Mouse (Mus musculus) thymus, postnatal 36 days (tissue): ENCODE data around the gene Mpp3.

Experiments used
- DNase-seq, 2 experiments: peaks; one replicate each; pipeline ENCODE4 v3.0.0; 2022; ENCODE audit warnings: mixed read lengths in 2 of 2

Gene Mpp3

GRCm38 (mm10) chr11:102037789-102038188 is 9.5 kb upstream of the Mpp3 start:
- DNase-seq, result no peak

GRCm38 (mm10) chr11:102036336-102036735 is 8.1 kb upstream of the Mpp3 start:
- DNase-seq, result no peak

GRCm38 (mm10) chr11:102035456-102035960 is 7.2 kb upstream of the Mpp3 start:
- no peak for DNase-seq

GRCm38 (mm10) chr11:102034887-102035286 is 6.6 kb upstream of the Mpp3 start:
- DNase-seq, result no peak

- no peak for DNase-seq
Measured at GRCm38 (mm10) chr11:102033055-102033591, 4.9 kb upstream of the Mpp3 start.

- DNase-seq, result no peak
Measured at GRCm38 (mm10) chr11:102031149-102031548, 2.9 kb upstream of the Mpp3 start.

- DNase-seq, result no peak
Measured at GRCm38 (mm10) chr11:102029966-102030365, 1.7 kb upstream of the Mpp3 start.

- DNase-seq, result no peak
Measured at GRCm38 (mm10) chr11:102029304-102029703, 1.0 kb upstream of the Mpp3 start.

GRCm38 (mm10) chr11:102027361-102028017 is 772 bp downstream of the Mpp3 start:
- no peak for DNase-seq

GRCm38 (mm10) chr11:102026694-102027360 is 1.4 kb downstream of the Mpp3 start:
- peak; percentile 19 to 41 for DNase-seq

GRCm38 (mm10) chr11:102025991-102026660 is 2.1 kb downstream of the Mpp3 start:
- peak in 1 of 2 experiments; percentile 7 for DNase-seq

GRCm38 (mm10) chr11:102025354-102025753 is 2.9 kb downstream of the Mpp3 start:
- DNase-seq, result no peak

- no peak for DNase-seq
Measured at GRCm38 (mm10) chr11:102024875-102025274, 3.4 kb downstream of the Mpp3 start.

- DNase-seq, result no peak
Measured at GRCm38 (mm10) chr11:102024084-102024758, 4.0 kb downstream of the Mpp3 start.

- no peak for DNase-seq
Measured at GRCm38 (mm10) chr11:102023406-102023805, 4.9 kb downstream of the Mpp3 start.

GRCm38 (mm10) chr11:102021196-102021595 is 7.1 kb downstream of the Mpp3 start:
- DNase-seq, result no peak

- DNase-seq, result no peak
Measured at GRCm38 (mm10) chr11:102019736-102020135, 8.5 kb downstream of the Mpp3 start.

GRCm38 (mm10) chr11:102016136-102016535 is 12.1 kb downstream of the Mpp3 start:
- no peak for DNase-seq

GRCm38 (mm10) chr11:102015472-102015871 is 12.8 kb downstream of the Mpp3 start:
- no peak for DNase-seq

- DNase-seq, result no peak
Measured at GRCm38 (mm10) chr11:102013201-102013600, 15.1 kb downstream of the Mpp3 start.

- DNase-seq, result no peak
Measured at GRCm38 (mm10) chr11:102011510-102011909, 16.8 kb downstream of the Mpp3 start.

GRCm38 (mm10) chr11:102010140-102010539 is 18.1 kb downstream of the Mpp3 start:
- DNase-seq, result no peak
